ENCODE assay signal across 1 mouse cellular context in the genomic region with DNA sequence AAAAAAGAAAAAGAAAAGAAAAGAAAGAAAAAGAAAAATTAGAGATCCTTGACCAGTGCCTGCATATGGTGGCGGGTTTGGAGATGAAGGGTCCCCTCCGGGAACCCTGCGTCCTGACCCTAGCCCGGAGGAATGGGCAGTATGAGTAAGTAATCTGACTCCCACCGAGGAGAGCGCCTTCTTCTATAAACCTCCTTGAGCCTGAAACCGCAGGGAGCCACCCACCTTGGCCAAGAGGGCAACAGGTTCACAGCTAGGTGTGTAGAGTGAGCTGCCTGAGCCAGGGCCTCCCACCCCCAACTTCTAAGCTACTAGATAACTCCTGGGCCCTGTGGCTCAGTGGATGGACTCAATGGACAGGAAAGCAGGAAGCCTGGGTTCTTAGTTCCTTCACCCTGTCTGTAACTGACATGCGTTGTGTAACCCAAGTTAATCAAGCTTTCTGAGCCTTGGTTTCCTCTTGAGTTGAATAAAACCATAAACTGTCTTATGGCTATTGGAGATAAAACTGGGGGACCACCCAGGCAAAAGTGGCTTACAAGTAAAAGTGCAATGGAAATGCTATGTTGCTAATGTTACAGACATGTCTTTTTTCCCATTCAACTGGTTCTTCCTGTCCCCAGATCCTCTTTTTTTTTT.
TF ChIP-seq lines count a peak whose summit lies in the region.

No protein-coding gene starts in this region.

TF ChIP-seq in MEL, 35 proteins besides CTCF, POLR2A, EP300 and RAD21 (continued from another document):
- TF ChIP-seq MEF2A (IDR thresholded peaks at IDR 0.05; ENCODE audit: extremely low read depth, insufficient replicate concordance, low read depth, low read length, poor library complexity, severe bottlenecking) (no peak), TCF12 (IDR thresholded peaks at IDR 0.05; ENCODE audit: low read depth, low read length) (peak; percentile 76), GATA1 (IDR thresholded peaks at IDR 0.05; ENCODE audit: low read depth, low read length) (peak; percentile 63), ZMIZ1 (IDR thresholded peaks at IDR 0.05; ENCODE audit: low read depth, low read length) (0 out of 2 replicates have a peak, but pooled peaks have one; percentile 7), MAFK (IDR thresholded peaks at IDR 0.05; ENCODE audit: borderline replicate concordance, low read depth, low read length) (no peak), NRF1 (IDR thresholded peaks at IDR 0.05; ENCODE audit: insufficient read depth, low read depth, low read length, poor library complexity, severe bottlenecking) (0 out of 2 replicates have a peak, but pooled peaks have one; percentile 31), TAL1 (IDR thresholded peaks at IDR 0.05; ENCODE audit: low read length) (peak; percentile 35; the same call in 1 of the 2 replicates), ZKSCAN1 (IDR thresholded peaks at IDR 0.05; ENCODE audit: low read depth, low read length) (no peak), CHD2 (IDR thresholded peaks at IDR 0.05; ENCODE audit: low read length) (no peak), UBTF (IDR thresholded peaks at IDR 0.05; ENCODE audit: borderline replicate concordance, insufficient read depth, low read depth, low read length) (no peak), KAT2A (conservative IDR thresholded peaks at IDR 0.05; ENCODE audit: low read depth, low read length) (no peak), JUND (IDR thresholded peaks at IDR 0.05; ENCODE audit: low read depth, low read length) (no peak), GABPA (IDR thresholded peaks at IDR 0.05; ENCODE audit: low read depth, low read length) (no peak), SIN3A (IDR thresholded peaks at IDR 0.05; ENCODE audit: low read length) (peak; percentile 72)
TF ChIP-seq in MEL: peak in this region for 14.
